Mouse (Mus musculus) lung, postnatal 25 days (tissue): ENCODE results near the gene Ncoa7.

Experiments
- DNase-seq: peaks from one replicate; pipeline ENCODE4 v3.0.0; 2022; ENCODE audit warnings: low spot score

The Ncoa7 gene

DNA sequence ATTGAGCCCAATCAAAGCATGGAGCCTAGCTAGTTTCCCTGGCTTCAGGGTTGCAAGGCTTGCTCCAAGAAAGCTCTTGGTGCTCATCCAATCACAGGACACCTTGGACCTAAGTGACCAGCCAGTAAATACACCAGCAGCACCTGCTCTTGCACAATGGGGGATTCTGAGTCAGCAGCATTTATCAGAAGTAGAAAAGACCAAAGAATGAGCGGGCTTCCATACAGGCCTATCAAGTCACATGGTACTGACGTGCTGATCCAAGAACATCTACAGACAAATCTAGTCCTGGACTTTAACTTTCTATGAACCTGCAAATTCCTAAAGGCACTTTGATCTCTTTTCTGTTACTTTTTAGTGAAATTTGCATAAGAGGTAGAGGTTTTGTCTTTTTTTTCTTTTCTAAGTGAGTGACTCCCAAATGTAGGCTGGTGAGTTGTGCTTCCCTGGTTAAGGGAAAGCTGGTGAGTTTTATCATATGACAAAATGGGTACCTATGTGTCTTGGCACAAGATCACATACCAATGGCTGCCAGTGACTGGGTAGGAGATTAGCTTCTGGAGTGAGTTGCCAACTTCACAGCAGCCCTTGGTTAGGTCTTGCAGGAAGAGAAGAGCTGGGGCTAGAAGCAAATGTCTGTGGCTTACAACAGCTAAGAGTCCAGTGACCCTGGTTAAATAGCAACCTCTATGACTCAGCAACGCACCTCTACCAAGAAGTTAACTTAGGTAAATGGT is 57.7 kb downstream of the Ncoa7 start:
- no peak for DNase-seq

DNA sequence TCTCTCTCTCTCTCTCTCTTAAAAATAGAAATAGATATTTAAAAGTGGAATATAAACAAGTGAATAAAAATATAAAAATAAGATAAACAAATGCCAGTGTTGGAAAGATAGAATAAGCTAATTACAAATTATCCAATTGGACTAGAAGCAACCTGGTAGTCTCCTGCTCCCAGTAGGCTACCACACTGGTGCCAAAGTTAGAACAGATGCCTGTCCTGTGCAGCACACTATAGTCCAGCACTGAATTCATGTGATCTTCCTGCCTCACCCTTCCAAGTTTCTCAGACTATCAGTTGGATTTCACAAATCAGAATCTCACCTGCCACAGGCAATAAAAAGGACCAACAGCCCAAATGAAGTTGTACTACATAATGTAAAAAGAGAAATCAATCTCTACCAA is 59.9 kb downstream of the Ncoa7 start:
- no peak for DNase-seq

DNA sequence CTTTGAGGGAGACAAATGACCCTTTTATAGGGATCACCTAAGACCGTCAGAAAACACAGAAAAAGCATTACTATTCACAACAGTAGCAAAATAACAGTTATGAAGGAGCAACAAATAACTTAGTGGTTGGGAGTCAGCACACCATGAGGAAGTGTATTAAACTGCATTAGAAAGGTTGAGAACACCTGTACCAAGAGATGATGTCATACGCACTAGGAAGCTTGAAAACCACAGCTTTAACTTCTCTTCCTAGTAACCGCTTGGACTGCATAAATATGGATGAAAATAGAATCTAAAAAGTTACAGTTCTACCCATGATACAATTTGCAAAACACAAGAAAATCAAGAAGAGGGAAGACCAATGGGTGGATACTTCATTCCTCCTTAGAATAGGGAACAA is 64.7 kb downstream of the Ncoa7 start:
- no peak for DNase-seq

DNA sequence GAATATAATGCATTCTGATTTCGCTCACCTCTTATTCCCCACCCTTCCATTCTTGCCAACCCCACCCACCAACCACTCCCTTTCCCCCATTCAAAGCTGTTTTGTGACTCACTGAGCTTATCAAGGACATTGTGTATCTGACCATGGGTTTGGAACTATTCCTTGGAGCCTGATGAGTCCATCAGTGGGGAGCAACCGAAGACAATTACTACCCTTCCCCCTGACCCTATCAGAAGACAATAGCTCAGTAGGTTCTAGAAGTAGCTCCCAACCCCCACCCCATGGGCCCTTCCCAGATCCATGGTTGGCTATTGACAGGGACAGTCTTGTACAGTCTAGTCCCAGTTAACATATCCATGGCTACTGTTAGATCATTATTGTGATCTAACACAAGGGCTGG is 65.8 kb downstream of the Ncoa7 start:
- no peak for DNase-seq

DNA sequence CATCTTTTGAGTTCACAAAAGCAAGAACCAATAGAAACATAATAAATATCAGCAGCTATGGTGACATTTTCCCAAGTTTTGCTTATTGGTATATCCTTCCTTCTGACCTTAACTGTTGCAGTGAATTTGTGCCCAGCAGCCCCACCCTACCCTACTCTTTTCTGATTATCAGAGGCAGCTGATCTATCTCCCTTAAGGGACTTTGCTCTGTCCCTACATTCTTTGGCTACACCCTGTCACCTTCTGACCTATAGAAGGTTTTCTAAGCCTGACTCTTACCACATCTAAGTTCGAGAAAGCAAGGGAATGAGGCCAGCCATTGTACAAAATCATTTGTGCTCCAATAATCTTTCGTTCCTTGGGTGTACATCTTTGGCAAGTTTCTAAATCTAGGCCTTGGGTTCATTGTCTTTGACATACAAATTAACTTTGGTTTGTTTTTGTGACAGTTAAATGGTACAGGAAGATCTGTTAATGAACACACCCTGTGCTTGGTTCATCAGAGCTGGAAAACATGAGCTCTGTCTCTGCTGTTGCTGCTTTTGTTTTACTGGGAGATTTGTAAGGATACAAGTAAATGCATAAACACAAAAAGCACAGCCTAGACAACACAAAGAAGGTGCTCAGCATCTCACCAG is 69.9 kb downstream of the Ncoa7 start:
- DNase-seq: no peak

DNA sequence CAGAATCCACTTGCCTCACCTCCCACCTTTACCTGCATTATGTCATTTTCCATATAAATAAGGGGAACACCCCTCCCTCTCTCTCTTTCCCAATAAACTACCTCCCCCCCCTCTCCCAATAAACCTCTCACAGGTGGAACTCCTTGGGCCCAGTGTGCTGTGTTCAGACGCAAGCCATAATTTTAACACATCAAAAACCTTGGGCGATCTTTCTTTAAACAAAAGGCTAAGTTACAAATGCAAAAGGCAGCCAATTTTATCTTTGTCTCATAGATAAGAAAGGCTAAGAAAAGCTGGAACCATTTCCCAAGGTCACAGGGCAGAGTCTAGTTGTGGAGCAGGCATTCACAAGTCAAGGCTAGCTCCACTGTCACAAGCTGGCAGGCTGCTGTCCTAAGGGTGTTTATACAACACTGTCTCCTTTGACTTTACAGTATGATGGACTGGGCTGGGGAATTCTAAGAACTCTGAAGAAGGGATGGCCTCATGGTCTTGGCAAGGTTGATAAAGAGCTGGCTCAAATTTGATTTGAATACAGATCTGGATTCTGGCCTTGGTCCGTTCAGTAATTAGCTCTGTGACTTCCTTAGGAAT is 71.7 kb downstream of the Ncoa7 start:
- DNase-seq: peak; percentile 16

DNA sequence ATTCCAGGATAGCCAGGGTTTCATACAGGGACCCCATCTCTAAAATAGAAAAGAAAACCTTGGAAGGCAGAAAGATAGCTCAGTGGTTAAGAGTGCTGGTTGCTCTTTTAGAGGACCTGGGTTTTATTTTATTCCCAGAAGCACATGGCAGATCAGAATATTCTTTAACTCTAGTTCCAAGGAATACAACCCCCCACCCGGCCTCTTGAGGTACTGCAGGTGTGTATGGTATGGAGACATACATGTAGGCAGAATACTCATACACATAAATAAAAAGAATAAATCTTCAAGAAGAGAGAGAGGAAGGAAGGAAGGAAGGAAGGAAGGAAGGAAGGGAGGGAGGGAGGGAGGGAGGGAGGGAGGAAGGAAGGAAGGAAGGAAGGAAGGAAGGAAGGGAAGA is 72.3 kb downstream of the Ncoa7 start:
- no peak for DNase-seq

DNA sequence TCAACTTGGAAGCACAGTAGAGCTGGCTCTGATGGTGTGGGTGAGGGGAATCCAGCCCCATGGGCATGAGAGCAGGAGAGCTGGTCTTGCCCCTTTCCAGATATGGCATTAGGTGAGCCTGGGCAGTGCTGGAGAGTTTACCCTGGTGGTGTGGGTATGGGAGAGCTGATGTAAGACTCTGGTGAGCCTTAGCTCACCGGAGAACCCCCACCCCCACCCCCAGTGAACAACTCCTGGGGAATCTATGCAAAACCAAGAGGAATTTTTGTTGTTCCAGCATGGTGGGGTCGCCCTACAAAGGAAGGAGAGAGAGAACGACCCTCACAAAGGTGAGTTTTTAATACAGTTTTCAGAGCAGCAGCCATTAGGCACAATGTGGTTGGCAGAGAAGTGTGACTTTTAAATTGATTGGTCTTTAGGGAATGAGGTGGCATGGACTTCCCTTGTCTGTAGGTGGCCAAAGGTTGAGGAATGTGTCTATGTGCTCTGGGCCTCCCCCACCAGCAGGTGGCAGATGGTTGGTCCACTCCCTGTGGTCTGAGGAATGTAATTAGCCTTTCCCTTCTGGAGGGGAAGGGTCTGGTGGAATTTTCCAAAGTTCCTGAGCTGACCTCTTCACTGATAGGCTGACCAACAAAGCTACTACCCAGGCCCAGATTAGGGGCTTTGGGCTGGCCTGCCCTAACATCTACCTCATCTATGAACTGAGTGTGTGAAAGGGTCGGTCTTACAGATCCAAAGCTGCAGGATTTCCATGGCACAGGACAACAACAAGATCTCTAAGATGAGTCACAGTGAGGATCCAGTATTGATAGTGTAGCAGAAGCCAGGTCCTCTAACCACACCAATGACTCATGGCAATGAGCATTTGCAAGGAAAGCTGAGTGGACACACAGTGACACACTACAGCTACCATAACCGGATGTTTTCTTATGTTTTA is 73.7 kb downstream of the Ncoa7 start:
- DNase-seq: no peak

DNA sequence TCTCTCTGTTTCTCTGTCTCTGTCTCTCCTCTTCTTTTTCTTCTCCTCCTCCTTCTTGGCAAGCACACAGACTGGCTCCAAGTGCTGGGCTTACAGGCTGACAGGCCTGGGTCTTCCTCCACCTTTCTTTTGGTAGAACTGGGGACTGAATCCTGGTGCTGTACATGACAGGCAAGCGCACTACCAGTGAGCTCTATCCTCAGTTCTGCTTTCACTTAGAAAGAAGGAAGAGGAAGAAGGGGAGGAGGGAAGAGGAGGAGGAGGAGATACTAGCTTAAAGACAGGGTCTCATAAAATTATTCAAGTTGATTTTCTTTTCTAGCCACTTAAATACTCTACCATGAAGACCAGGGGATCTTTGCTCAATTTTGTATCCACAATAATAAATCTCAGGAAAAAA is 80.1 kb downstream of the Ncoa7 start:
- DNase-seq: no peak

DNA sequence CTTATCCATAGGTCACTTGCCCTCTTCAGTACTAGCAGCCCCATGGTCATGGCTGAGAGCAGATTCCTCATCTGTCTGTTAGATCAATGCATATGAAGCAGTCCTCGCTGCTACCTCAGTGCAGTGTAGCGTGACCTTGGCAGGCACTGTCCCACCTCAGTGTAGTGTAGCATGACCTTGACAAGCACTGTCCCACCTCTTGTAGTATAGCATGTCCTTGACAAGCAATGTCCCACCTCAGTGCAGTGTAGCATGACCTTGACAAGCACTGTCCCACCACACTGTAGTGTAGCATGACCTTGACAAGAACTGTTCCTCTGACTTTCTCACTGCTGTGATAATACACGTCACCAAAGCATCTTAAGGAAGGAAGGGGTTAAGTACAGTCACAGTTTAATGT is 82.6 kb downstream of the Ncoa7 start:
- DNase-seq: no peak

DNA sequence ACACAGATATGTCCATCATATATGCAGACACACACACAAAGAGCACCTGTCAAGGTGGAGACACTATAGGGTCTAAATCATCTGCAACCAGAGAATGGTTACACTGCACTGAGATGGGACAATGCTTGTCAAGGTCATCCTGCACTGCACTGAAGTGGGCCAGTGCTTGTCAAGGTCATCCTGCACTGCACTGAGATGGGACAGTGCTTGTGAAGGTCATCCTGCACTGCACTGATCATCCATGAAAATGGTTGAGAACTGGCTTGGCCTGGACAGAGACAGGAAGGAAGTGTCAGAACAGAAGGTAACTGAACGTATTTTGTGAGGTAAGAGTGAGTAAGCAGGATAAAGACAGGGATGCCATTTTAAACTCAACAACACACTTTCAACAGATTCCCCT is 83.2 kb downstream of the Ncoa7 start:
- no peak for DNase-seq

DNA sequence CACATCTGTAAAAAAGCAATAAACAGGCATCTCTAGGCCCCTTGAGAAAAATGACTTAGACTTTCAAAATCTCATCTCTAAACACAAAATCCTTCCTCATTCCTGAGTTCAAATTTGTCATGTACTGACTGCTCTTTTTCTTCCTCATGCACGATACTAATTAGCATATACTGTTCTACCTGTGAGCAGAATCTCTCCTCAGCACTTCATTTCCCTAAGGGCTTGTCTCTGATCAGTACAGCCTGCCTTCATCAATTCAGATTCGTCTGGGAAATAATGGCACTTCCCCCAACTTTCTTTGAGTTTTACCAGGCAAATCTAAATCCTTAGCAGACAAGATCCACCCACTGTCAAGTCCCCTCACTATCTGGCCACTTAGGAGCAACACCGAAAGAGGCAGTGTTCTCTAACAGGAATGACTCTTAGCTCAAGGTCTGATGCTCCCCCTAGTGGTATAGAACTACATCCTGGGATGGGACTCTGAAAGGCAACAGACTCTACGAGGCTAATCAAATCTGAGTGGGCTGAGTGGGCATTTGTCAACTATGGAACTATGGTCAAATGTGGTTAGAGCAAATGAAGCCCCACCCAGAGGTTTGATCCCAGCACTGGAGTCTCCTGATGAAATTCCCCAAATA is 84.3 kb downstream of the Ncoa7 start:
- peak; percentile 77 for DNase-seq

DNA sequence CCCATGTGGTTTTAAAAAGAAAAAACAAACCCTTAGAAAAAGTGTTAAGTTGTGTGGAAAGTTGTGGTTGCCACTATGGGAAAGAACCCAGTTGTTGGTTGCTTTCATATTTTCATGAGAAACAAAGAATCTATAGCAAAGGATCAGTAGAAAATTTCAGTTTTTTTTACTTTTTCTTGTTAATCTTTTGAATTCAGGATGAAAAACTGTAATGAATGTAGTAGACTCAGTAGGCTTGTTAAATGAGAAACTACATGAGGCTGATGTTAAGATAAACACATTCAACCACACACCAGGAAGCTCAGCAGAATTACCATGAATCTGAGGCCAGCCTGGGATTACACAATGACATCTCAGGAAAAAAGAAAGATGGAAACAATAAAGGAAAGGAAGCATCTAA is 87.0 kb downstream of the Ncoa7 start:
- DNase-seq: no peak

DNA sequence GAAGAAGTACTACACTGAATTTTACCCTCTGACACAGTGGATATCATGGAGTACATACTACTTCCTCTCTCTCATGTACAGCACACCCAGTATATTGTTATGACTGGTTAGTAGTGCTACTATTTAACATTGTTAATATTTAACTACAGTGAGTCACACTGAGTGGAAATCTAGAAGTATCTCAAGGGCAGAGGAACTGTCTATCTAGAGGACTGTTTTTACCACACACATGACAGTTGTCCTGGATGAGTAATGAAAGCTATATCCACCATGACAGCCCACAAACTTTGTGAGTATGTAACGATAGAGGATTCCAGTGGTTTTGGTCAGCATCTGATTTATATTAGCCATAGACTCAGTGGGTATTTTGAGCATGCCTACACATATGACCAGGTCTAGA is 90.6 kb downstream of the Ncoa7 start:
- no peak for DNase-seq

DNA sequence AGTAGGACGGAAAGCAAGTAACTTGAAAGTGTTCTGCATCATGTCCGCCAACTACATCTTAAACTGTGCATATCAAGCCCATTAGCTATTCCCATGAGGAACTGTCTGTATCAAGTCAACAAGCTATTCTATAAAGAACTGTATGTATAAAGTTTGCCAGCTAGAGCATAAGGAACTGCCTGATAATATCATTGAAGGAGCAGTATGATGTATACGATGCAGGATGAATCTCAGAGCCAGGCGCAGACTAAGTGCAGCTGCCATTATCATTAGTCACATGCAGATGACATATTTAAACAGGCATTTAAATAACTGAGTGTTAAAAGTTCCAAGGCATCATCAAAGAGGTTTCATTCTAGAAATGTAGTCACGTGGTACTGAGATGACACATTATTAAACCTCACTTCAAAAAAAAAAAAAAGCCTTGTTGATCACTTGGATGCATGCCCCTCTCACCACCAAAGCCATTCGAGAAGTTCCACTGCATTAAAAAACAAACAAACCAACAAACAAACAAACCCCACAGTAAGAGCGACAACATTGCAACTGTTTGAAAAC is 93.2 kb downstream of the Ncoa7 start:
- DNase-seq: no peak

DNA sequence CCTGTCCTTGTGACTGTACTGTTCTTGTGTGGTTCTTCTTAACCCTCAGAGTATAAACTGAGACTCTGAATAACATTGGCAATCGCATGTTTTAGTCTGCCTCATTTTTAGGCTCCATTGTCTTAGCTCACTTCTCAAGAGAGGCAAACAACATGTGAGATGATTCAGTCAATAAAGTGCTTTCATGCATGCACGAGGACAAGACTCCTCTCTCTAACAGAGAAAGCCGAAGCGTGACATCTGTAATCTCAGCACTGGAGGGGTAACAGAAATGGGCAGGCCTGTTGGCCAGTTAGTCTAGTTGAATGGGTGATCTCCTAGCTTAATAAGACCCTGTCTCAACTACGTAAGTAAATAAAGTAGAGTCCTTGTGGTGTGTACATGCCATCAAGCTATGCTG is 95.1 kb downstream of the Ncoa7 start:
- no peak for DNase-seq

DNA sequence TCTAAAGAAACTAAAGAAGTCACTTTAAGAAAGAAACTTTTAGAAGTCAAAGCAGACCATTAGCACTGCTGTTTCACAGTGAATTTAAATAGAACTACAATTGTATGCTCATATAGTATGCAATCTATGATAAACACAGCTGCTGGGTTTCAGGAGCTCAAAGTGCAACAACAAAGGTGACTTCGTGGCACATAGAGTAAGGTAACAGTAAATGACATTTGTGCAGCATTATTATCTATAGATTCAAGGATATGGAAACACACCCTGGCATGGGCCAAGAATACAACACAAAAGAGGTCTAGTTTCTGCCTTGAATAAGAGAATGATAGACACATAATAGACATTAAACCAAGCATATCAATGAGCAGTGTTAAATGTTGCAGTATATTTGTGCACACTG is 100.5 kb downstream of the Ncoa7 start:
- no peak for DNase-seq

DNA sequence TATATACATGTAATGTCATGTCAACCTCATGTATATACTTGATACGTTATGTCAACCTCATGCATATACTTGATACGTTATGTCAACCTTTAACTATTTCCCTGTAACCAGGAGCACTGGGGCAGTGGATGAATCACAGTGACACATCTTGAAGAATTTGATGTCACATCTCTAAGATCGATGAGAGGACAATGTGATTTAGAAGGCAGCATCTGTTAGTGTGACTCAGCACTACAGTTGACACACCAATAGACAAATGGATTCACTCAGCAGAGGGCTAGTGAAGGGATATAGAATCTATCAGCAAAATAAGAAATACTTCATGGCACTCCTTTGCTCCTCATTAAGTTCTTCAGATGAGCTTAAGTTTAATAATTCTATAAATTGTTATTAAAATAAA is 116.3 kb downstream of the Ncoa7 start:
- DNase-seq: no peak

DNA sequence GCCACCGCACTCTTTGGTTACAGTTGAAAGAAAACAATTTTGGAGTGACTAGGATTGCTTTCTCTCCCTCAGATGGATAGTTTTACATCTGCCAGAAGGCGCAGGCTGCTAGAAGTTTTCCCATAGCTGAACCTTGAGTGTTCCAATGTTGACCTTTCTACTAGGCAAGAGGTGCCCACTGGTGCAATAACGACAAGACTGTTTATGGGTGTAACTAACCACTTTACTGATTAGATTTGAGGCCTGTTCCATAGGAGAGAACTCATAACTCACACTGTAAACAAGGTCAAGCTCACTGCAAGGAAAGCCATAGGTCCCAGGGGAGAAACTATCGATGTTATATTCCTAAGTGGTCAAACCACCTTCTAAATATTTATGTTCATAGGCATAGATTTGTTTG is 119.7 kb downstream of the Ncoa7 start:
- peak; percentile 15 for DNase-seq

DNA sequence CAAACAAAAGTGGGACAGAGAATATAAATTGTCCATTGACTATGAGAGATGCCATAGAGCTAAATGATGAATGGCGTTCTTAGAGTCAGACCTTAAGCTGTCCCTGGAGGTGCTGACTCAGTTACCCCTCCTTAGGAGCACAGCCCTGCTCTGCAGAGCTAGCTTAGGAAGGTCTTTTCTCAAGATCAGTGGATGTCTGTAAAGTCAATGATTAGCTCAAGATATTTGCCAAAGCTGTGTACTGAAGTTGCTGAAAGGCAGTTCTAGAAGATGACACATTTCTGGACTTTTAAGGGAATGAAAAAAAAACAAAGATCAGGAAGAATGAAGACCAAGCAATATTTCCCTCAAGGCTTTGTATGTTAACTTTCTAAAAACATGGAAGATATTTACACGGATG is 123.4 kb downstream of the Ncoa7 start:
- DNase-seq: no peak

DNA sequence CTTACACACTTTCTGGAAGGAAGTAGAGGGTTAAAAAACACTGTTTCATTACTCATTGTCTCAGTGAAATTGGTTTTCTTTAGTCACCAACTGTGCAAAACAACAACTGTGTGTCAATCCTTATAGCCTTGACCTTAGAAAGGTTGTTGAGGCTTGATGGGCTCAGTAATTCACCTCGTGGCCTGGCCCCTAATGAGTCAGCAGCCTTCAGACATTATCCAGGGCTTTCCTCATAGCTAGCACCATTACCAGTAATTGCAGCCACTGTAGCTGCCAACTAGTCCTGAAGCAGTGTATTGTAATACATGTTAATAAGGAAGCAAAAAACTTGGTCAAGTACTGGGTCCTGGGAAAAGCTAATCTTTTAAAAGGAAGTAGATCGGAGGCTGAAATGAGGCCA is 125.1 kb downstream of the Ncoa7 start:
- no peak for DNase-seq

DNA sequence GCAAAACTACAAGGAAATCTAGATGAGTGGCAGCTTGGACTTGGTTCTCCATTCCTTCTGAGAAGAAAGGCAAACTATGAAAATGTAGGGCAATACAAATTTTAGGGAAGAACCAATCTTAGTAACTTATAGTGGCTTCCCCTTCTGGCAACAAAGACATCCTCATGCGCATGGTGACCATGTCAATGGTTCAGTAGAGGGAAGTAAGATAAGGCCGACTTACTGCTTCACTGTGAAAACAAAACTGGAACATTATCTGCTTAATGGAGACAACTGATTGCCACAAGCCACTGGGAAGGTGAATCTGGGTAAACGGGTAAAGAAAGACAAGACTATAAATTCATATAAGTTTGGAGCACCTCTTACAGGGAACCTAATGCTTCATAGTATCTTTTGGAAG is 128.3 kb downstream of the Ncoa7 start:
- no peak for DNase-seq
